In the genomic region with DNA sequence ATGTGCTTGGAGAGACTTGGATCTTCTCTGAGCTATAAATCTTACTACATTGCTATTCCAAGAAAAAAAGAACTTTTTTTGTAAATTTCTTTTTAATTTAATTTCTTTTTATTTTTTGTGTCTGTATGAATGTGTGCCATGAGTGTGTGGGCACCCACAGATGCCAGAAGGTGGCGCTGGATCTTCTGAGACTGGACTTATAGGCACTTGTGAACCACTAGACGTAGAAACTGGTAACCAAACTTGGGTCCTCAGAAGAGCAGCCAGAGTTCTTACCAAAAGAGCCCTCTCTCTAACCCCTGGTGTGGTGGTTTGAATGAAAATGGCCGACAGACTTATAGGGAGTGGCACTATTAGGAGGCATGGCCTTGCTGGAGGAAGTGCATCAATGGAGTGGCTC, we compare ENCODE assay signal across 14 mouse cellular contexts. TPM values are rescaled to one million over a fixed set of nuclear protein-coding genes. Genes with fewer than 3 reads are reported as not detected.
"Had no signal": no experiment of that assay in that cellular context is flagged by ENCODE, and none has a peak within 500 bp of the region (broad histone marks: within the 10 kb centered on the region; RNA-seq: fewer than 3 reads in every experiment).

No protein-coding gene starts in this region.

- H3K27ac ChIP-seq: kidney, postnatal 0 days; limb, embryonic 10.5 days; midbrain, embryonic 10.5 days; midbrain, embryonic 15.5 days; neural tube, embryonic 12.5 days had no signal

- H3K4me1 ChIP-seq: limb, embryonic 10.5 days; midbrain, embryonic 10.5 days; midbrain, embryonic 15.5 days; neural tube, embryonic 12.5 days had no signal

- H3K9me3 ChIP-seq: limb, embryonic 10.5 days; midbrain, embryonic 10.5 days; midbrain, embryonic 15.5 days; neural tube, embryonic 12.5 days had no signal

- H3K27me3 ChIP-seq: midbrain, embryonic 15.5 days; neural tube, embryonic 12.5 days had no signal

- DNase-seq: kidney, adult 11 months; kidney, adult 9 months; kidney, postnatal 36 days; right cerebral cortex, postnatal 4 days; spleen, adult 18-20 months; thymus, adult 2 months; thymus, postnatal 25 days had no signal

- H3K4me2 ChIP-seq: liver, embryonic 11.5 days; midbrain, embryonic 15.5 days; neural tube, embryonic 12.5 days had no signal

- H3K4me3 ChIP-seq: limb, embryonic 10.5 days; midbrain, embryonic 10.5 days; midbrain, embryonic 15.5 days; neural tube, embryonic 12.5 days had no signal

- H3K36me3 ChIP-seq: limb, embryonic 10.5 days; midbrain, embryonic 10.5 days; midbrain, embryonic 15.5 days; neural tube, embryonic 12.5 days had no signal

- H3K9ac ChIP-seq: midbrain, embryonic 15.5 days; neural tube, embryonic 12.5 days had no signal

- ATAC-seq: midbrain, embryonic 15.5 days had no signal

RNA-seq across cellular contexts. Expression of a gene that starts 15.9 kb away (rescaled TPM):
- total RNA-seq: neutrophil, adult 5-6 weeks had no signal
